Mouse (Mus musculus) layer of hippocampus, adult 18-20 months (tissue): ENCODE measurements around the gene Cyb5r2. TPM values are rescaled to one million over a fixed set of nuclear protein-coding genes. Genes with fewer than 3 reads are reported as not detected.

ENCODE experiments used
- DNase-seq, 2 experiments: peaks; one replicate each; pipeline ENCODE4 v3.0.0; 2022; ENCODE audit warnings: low spot score in 2 of 2
- total RNA-seq, 2 experiments: library from RNA; stranded (reverse); gene quantifications; 2 replicates each; pipeline ENCODE4 v1.2.3; 2021

Cyb5r2 gene
- total RNA-seq, 2 experiments from 2014 or later: 0.36 to 0.37 TPM

GRCm38 (mm10) chr7:107727538-107727937, 30.3 kb downstream of the Cyb5r2 start:
- DNase-seq: no peak

- no peak for DNase-seq
Observed at GRCm38 (mm10) chr7:107722536-107722935, 35.3 kb downstream of the Cyb5r2 start.

- no peak for DNase-seq
Observed at GRCm38 (mm10) chr7:107720771-107721170, 37.1 kb downstream of the Cyb5r2 start.

- no peak for DNase-seq
Observed at GRCm38 (mm10) chr7:107714067-107714466, 43.8 kb downstream of the Cyb5r2 start.

- peak; percentile 3 to 36 for DNase-seq
Observed at GRCm38 (mm10) chr7:107712743-107713142, 45.1 kb downstream of the Cyb5r2 start.

- DNase-seq: peak; percentile 37 to 68
Observed at GRCm38 (mm10) chr7:107708491-107709112, 49.2 kb downstream of the Cyb5r2 start.

GRCm38 (mm10) chr7:107707650-107708049, 50.2 kb downstream of the Cyb5r2 start:
- DNase-seq: peak in 1 of 2 experiments; percentile 7

GRCm38 (mm10) chr7:107705941-107706340, 51.9 kb downstream of the Cyb5r2 start:
- no peak for DNase-seq

GRCm38 (mm10) chr7:107702461-107703380, 55.1 kb downstream of the Cyb5r2 start:
- no peak for DNase-seq

- no peak for DNase-seq
Observed at GRCm38 (mm10) chr7:107700646-107701045, 57.2 kb downstream of the Cyb5r2 start.

- DNase-seq: no peak
Observed at GRCm38 (mm10) chr7:107699926-107700325, 57.9 kb downstream of the Cyb5r2 start.

Other genes starting within 250 kb of the Cyb5r2 start
- 10 to 100 TPM; 15.6 to 18.5 TPM for gene Olfml1, start 190.6 kb downstream of the Cyb5r2 start, total RNA-seq
- gene Ppfibp2, start 162.8 kb downstream of the Cyb5r2 start, total RNA-seq: 1 to 10 TPM; 8.1 to 9.7 TPM
- gene 5330417H12Rik, start 132.9 kb downstream of the Cyb5r2 start, total RNA-seq: not detected
- gene Ovch2, start 43.2 kb upstream of the Cyb5r2 start, total RNA-seq: not detected
- not detected for gene Olfr467, start 54.2 kb upstream of the Cyb5r2 start, total RNA-seq
- gene Olfr469, start 67.5 kb upstream of the Cyb5r2 start, total RNA-seq: not detected
- gene Olfr470, start 89.5 kb upstream of the Cyb5r2 start, total RNA-seq: not detected
- gene Olfr472, start 139.9 kb upstream of the Cyb5r2 start, total RNA-seq: not detected
- not detected for gene Olfr473, start 172.4 kb upstream of the Cyb5r2 start, total RNA-seq
- not detected for gene Olfr474, start 196.6 kb upstream of the Cyb5r2 start, total RNA-seq
- gene Olfr476, start 206.8 kb upstream of the Cyb5r2 start, total RNA-seq: not detected
- gene Olfr477, start 228.7 kb upstream of the Cyb5r2 start, total RNA-seq: not detected